Mouse (Mus musculus) fat pad, adult 2 months (tissue): ENCODE measurements at regions not wholly inside any gene's neighbourhood (a gene's known extent, or its start where the extent isn't known, plus 50 kb on each side); places are given as distances from the start of the nearest gene placed in this dataset.
"Not testable (repeated sequence)": the region's sequence is repeated elsewhere in the genome, so short reads cannot be mapped to it uniquely, and the experiment has no call there.

Experiments used
- DNase-seq: peaks from one replicate; pipeline ENCODE4 v3.0.0-alpha.2; 2011; ENCODE audit warnings: low read depth, low spot score; ENCODE audit errors: extremely low read depth

DNA sequence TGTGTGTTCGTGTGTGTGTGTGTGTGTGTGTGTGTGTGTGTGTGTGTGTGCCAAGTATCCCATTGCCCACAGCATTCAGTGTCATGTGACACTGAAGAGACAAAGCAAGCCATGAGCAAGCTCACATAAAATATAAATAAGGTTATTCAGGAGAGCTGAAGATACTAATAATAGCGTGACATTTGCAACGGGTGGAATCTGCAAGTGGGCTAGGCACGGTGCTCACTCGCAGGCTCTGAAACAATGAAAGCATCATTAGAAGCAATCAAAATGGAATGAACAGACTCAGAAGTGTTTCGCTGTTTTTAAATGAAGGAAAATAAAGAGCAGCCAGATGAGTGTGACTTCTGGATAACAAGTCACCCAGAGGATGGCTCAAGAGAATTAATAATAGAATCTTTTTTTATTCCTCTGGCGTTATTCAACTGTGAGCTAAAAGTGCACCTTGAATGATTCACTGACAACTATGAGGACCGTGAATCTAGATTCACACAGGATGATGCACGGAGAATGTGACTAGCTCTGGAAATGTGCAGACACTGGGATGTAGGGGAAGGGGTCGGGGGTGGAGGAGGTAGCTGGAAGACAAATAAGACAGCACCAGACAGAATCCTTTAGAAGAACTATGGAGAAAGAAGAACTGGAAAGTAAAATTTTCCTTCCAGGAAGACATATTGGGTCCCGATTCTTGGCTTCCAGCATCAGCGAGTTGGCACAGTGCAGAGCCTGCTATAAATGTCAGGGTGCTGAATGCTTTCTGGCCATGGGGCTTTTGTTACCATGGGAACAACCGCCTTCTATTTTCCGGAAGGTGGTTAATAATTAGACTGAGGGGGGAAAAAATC, 55.3 kb downstream of the Actbl2 start:
- DNase-seq, result no peak

DNA sequence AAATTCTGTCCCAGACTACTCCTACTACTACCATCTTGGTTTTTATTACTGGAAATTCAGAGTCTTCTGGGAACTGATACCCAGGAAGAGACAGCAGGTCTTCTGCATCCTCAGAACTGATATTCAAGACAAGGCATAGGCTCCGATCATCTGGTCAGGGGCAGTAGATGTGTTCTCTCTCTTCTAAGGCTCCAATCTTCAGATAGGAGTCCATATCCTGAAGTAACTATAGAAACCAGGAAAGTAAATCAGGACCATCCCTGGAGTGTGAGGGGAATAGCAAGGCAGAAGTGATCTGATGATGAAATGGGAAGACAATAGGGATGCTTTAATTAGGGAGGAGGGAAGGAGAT, 55.9 kb downstream of the Actbl2 start:
- DNase-seq, result no peak

DNA sequence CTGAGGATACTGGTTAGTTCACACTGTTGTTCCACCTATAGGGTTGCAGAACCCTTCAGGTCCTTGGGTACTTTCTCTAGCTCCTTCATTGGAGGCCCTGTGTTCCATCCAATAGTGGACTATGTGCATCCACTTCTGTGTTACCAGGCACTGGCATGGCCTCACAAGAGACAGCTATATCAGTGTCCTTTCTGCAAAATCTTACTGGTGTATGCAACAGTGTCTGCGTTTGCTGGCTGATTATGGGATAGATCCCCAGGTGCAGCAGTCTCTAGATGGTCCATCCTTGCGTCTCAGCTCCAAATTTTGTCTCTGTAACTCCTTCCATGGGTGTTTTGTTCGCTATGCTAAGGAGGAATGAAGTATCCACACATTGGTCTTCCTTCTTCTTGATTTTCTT, 58.7 kb downstream of the Actbl2 start:
- DNase-seq, result not testable (repeated sequence)

DNA sequence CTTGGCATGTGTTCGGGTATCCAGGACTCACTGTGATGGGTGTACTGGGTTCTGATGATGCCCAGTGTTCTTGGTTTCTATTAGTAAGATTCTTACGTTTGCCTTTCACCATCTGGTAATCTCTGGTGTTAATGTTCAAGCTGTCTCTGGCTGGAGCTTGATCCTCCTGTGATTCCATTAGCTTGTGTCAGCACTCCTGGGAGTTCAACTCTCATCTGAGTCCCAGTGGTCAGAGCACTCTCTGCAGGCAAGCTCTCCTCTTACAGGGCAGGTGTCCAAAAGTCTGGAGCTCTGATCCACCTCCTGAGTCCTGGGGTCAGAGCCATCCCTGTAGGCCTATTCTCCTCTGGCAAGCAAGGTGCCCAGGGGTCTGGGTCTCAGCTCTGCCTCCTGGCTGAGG, 63.1 kb downstream of the Actbl2 start:
- DNase-seq, result not testable (repeated sequence)

DNA sequence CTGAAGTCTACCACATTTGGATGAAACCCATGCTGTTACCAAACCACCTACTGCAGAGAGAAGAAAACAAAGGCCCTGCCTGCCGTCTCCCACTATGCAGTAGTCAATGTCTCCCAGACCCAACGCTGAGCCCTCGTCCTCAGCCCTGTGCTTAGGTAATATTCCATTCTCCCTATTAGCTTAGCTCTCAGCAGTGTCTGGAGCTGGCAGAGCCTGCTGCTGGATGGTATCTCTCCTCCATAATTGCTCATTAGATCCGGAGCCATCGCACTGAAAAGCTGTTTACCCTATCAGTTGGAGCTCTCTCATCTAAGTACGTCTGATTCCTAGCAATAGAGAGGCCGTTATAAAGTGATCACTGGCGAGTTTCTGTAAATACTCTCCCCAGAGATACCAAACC, 68.4 kb downstream of the Actbl2 start:
- DNase-seq, result no peak

DNA sequence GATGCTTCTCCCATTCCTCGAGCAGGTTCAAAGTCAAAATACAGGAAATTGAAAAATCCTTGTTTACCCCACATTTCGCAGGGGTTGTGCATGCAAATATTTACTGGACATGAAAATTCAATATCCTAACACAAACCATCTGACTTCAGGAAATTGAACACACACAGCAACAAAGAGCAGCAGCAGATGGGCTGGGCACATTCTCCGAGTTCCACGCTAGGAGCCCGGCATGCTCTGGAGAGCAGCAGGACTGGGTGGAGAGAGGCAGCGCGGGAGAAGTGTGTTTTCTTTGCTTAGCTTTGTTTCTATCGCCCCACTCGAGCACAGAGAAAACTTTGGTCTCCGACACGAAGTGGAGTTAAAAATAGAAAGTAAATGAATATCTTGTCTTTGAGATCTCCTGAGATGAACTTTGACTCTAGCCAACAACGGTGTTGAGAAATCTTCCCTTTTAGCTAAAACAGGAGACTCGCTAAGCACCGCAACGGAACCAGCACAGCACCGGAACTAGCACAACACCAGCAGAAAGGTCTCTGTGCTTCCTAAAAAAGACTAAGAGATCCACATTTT, 71.4 kb downstream of the Actbl2 start:
- DNase-seq, result no peak

DNA sequence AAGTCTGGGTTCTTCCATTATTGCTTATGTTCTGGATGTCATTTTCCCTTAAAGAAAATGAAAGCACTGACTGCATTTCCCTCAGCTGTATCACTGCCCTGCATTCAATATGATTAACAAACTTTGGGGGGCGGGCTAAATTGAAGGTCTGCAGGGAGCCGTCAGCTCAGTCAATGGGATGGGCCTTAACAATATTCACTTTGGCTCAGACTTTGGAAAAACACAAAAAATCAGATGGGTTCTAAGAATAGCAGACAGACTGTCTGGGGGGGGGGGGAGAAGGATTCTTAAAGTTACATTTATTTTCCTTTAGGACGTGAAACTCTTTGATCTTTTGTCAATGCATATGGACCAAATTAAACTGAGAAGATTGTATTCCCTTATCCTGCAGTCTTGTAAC, 78.2 kb downstream of the Actbl2 start:
- DNase-seq, result no peak

DNA sequence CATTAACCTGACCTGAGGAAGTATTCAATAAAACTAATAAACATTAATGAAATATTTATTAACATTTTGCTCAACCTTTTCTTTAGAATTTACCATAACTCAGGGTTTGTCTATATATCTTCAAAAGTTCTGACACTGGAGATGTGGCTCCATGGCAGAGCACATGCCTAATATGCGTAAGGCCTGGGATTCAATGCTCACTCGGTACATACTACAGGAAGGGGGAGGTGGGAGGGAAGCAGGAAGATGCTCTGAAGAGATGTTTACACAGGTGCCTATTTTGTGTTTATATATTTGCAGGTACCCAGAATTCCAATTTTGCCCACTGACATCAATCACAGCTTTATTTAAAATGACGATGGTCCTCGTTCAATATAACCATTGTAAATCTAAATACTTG, 79.0 kb downstream of the Actbl2 start:
- DNase-seq, result no peak

DNA sequence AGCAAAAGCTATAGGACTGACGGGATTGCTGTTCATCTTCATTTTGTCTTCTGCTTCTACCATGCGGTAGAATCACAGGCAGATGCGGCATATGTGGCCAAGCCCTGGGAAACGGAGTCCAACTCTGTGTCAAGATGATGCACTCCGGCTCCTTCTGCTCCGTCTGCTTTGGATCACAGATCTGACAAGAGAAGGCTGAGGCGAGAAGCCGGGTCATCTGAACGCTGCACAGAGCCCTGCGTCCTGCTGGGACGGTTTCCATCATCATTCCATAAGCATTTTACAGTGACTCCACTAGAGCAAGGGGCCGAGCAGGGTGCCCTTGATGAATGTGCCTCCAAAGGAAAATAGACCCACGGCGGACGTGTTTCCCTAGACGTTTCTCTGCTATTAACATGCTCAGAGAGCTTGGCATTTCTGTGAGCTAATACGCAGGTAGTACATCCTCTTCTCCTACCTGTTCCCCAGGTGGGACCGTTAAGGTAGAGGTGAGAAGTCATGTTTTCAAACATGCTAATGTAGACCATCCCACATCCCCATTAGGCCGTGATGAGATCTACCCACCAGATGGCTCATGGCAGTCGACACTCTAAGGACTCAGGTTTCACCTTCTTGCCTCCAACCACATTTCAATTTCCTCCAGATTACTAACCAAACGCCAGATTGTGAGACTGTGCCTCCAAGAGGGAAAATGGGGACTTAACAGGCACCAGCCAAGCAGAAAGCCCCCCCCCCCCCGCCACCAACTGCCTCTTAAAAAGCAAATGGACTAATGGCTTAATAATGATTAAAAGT, 79.6 kb downstream of the Actbl2 start:
- no peak for DNase-seq

DNA sequence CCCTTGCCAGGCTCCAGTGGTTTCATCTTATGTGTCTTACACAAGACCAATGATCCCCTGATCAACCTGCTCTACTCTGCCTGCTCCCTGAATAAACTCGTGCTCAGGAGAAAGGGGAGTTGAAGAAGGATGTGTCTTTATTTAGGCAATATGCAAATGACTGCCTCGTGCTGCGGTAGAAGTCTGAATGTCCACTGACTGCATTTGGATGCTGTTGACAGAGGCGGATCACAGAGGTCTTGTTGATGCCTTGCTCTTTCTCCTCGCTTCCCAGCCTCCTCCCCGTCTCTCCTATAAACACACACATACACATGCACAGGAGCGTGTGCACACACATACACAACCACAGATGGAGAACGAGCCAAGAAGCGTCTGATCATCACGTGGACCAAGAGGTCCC, 90.2 kb downstream of the Actbl2 start:
- no peak for DNase-seq

DNA sequence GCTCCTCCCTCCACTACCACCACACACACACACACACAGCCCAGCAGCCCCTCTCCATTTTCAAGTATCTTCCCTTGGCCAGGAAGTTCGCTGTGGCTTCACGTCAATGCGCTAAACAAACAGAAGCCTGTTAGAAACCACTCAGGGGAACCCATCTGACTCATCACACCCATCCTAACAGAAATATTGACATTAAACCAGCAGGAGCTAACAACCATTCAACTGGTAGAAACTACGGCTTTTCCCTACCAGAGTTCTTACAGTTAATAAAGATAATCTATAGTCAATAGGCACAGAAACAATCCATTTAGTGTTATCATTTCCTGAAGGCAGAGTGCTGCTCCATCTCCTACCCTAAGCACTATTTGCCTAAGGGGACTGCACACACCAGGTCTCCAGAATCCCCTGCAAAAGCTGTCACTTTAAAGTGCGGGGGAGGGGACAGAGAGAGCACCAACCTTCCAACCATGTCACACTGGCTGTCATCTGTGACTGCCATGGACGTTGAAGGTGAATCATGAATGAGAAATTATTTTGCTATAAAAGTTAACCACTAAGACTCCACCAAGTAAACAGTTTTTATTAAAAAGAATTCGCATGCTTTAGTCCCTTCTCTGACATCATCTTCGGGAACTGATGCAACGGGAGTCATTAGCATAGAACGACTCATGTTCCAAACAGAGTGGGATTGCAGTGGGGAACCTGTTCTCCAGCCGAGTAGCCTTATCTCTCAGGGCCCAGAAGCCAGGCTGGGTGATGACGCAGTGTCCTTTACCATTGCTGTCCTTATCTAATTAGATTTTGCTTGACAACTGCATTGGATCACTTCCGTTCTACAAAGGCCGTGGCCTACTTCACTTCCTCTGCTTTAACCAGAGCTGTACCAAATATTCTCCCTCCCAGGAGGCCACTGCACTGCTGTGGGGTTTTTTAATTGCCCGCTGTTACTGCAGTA, 91.0 kb downstream of the Actbl2 start:
- DNase-seq, result no peak

DNA sequence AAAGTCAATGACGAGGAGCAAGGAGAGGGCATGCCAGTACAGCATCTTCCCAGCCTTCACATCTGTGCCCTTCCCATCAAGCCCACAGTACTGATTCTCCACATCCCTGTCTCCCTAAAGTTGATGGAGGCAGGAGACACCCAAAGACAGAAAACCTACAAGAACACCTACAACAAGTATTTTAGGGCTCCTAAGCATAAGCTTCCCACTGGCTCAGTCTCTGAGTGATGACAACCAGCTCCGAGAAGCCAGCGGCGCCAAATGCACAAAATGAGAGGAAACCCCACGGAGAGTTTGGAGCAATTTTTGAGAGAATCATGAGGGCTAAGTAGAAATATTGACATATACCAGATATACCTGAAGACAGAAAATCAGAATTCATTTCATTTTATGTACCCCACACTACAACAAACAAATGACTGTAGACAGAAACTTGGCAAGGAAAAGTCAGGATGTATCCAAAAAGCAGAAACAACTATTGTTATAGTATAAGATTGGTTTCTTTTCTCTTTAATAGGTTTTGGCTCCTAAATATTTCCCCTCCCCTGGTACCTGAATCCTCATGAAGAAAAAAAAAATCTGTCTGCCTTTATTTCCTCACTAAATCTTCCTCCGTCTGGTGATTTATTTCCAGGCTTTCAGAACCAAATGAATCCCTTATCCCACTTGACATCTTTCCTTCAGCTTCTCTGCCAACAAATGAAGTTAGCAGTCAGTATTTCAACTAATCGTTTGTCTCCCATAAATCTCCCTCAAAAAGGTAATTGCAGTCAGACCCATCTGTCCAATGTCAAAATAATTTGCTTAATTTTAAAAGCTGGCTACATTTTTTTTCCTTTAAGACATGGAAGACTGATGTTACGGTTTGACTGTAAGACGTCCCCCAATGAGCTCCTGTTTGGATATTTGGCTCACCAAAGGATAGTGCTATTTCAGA, 102.0 kb downstream of the Actbl2 start:
- DNase-seq, result no peak

DNA sequence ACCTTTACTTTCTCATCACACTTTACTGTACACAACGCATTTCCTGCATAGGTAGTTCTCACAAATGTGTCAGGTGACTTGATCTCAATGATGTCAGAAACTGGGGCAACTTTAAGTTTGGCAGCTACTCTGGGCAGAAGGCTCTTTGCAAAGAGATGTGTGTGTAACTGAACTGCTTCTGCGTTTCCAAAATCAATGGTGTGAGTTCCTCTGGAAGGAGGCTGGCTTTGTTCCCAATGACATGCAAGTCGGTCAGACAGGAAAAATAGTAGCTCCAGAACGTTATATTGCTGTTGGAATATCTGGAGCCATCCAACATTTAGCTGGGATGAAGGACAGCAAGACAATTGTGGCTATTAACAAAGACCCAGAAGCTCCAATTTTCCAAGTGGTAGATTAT, 106.6 kb downstream of the Actbl2 start:
- DNase-seq, result no peak

DNA sequence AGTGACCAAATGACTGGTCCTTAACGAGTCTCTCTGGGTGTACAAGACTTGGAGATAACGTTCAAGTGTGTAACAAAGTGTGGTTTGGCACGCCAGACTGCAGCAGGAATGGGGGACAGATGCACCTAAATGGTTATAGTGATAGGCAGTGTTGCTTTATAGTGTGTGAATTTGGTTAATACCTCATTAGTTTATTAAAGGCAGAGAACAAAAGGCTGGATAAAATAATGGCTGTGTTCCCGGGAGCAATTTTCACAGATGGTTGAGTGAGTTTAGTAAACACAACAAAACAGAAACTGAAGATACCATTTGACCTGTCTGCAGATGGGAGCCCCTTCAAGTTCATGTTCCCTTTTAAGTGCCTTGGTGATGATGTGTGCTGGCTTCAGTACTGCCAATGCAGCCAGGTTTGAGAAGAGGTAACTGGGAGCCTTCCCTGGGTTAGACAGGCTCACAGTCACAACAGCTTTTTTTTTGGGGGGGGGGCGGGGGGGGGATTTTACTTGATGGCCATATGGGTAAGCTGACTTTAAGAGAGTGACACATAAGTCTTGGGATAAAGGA, 108.4 kb downstream of the Actbl2 start:
- DNase-seq, result no peak

DNA sequence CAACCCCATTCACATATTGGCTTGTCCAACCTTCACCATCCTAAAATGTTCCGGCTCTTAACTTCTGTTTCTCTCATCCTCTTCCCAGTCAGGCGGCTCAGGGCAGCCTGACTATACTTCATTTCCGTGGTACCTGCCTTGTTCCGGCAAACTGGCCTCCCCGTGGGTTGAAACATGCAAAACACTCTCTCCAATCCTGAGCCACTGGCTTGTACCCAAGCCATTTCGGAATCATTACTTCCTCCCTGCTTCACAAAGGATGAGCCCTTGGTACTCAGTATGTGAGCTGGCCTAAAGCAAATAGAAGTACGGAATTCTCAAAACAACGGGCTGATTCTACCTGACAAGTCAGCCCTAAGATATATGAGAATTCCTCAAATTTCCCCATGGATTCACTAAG, 112.1 kb downstream of the Actbl2 start:
- no peak for DNase-seq

DNA sequence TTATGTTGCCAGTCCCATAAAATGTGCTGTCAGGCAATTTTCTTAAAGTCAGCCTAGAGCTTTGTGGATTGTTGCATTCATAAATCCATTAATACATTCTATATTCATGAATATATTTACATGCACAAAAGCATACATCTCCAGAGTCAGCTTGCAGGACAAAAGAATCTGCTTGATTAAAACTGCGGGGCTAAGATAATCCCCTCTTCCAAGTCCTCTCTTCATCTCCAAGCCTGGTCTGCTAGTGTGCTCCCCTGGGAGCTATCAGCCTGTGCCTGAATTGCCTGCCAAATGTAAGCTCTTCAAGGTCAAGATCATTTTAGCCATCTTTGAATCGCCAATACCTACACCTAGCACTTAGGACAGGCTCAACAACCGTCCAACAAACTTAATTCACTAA, 112.8 kb downstream of the Actbl2 start:
- DNase-seq, result no peak

DNA sequence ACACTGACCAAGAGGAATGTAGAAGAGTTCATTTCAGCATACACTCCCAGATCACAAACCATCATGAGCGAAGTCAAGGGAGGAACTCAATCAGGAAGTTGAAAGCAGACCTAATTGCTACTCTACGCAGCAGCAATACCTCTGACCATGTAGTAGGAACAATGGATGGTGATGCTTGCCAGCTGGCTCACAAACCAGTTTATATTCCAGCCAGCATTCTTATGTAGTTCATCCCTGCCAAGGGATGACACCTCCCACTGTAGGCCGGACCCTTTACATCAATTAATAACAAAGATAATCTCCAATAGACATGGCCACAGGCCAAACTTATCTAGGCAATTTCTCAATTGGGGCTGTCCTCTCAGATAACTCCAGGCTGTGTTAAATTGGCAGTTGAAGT, 115.1 kb downstream of the Actbl2 start:
- peak; percentile 86 for DNase-seq

DNA sequence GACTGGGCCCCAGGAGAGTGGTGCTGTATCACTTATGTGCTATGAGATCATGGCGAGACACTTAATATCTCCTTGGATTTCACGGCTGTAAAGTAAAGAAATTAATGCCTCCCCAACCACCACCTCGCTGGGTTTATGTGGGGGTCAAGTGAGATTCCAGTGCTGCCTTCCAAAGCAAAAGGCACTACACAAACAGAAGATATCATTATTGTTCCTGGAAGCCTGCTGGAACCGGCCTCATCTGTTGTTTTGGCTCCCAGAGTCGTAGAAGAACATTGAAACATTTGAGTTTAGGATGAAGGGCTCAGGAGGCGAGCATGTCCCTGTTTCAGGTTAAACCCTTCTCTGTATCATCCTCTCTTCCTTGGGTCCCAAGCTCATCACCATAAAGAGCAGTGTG, 116.6 kb downstream of the Gpbp1 start:
- no peak for DNase-seq

DNA sequence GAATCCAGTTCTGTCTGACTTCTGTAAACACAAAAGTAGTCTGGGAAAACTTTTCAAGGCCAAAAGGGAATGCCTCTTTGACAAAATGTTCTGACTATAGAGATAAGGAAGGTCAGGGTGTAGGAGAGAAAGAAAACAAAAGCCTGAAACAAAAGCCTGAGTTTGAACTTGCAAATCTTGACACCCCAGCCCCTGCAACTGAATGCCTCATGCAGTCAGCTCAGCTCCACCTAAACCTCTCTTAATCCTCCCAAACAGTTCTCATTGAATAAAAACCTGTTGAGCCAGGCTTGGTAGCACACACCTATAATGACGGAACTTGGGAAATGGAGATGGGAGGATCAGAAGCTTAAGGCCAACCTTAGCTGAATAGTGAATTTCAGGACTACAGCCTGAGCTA, 116.1 kb downstream of the Gpbp1 start:
- peak; percentile 10 for DNase-seq
